Mouse (Mus musculus): ENCODE measurements around the gene Msrb2. TPM values are rescaled to one million over a fixed set of nuclear protein-coding genes. Genes with fewer than 3 reads are reported as not detected.

Gene Msrb2
- polyA plus RNA-seq, 1 experiment from 2014 or later, result 36.5 TPM

- no peak for ATAC-seq (ENCODE audit: low FRiP score, low TSS enrichment)
- no peaks in the 10 kb centered on the region for H3K27me3 ChIP-seq (ENCODE audit: insufficient read depth, low read length)
- H3K9ac ChIP-seq (replicated peaks; ENCODE audit: low read length), result no peak overlapping the region
- WGBS, result 88% methylated on average over 5 of the region's 5 CpGs
- H3K4me3 ChIP-seq (ENCODE audit: low read length), result no peak overlapping the region
- no peaks in the 10 kb centered on the region for H3K9me3 ChIP-seq (ENCODE audit: low read length)
- no peak overlapping the region for H3K4me2 ChIP-seq (replicated peaks; ENCODE audit: low read depth, low read length)
- H3K27ac ChIP-seq (ENCODE audit: low read length), result no peak overlapping the region
- 0 out of 2 replicates have a peak, but pooled peaks cover 3% of the 10 kb centered on the region for H3K4me1 ChIP-seq (ENCODE audit: insufficient read depth, low read length)
- H3K36me3 ChIP-seq (ENCODE audit: insufficient read depth, low read length), result 0 out of 2 replicates have a peak, but pooled peaks cover 7% of the 10 kb centered on the region
Measured at GRCm38 (mm10) chr2:19385772-19386171, 14.5 kb downstream of the Msrb2 start.

DNA sequence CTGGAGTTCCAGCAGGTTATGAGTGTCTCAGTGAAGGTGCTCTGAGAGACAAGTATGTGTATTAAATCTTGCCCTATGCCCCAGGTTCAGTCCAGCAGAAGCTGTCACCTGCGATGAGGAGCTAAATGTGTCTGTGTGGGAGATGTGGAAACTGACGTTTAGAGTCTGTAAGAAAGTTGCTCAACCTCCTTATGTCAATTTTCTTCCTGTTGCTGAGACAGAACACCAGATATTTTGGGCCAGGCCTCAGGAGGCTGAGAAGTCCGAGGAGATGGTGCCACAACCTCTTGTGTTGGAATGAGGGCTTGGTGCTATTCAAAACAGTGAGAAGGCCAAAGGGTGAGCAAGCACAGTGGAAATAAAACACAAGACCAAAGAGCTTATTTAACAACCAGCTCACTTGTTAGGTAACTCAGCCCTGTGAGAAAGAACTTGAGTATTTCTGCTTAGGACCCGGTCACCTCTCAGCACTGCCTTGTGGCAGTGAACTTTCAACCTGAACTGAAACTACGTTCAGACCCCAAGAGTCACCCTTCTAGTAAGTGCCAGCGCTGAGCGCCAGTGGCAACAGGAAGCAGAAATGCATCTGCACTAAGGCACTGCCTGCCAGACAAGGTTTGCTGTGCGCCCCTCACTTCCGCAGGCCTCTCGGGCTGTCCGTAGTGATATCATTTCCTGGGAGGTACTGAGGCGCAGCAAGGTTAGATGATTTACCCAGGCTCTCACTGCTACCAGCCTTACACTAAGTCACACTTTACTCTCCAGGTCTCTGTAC, 17.3 kb downstream of the Msrb2 start:
- Histone ChIP-seq H3K27me3 (ENCODE audit: insufficient read depth, low read length) (no peaks in the 10 kb centered on the region), H3K36me3 (ENCODE audit: insufficient read depth, low read length) (0 out of 2 replicates have a peak, but pooled peaks cover 7% of the 10 kb centered on the region), H3K9me3 (ENCODE audit: low read length) (no peaks in the 10 kb centered on the region), H3K27ac (ENCODE audit: low read length) (no peak overlapping the region), H3K9ac (replicated peaks; ENCODE audit: low read length) (no peak overlapping the region), H3K4me1 (ENCODE audit: insufficient read depth, low read length) (no peaks in the 10 kb centered on the region), H3K4me2 (replicated peaks; ENCODE audit: low read depth, low read length) (no peak overlapping the region), H3K4me3 (ENCODE audit: low read length) (no peak overlapping the region)
- ATAC-seq (ENCODE audit: low FRiP score, low TSS enrichment), result 0 out of 2 replicates have a peak, but pooled peaks have one; percentile 59
- 73% methylated on average over 12 of the region's 12 CpGs for WGBS

GRCm38 (mm10) chr2:19390411-19391143, 19.3 kb downstream of the Msrb2 start:
- H3K4me3 ChIP-seq (ENCODE audit: low read length), result no peak overlapping the region
- no peaks in the 10 kb centered on the region for H3K27me3 ChIP-seq (ENCODE audit: insufficient read depth, low read length)
- no peaks in the 10 kb centered on the region for H3K9me3 ChIP-seq (ENCODE audit: low read length)
- H3K4me2 ChIP-seq (replicated peaks; ENCODE audit: low read depth, low read length), result no peak overlapping the region
- no peak overlapping the region for H3K27ac ChIP-seq (ENCODE audit: low read length)
- H3K4me1 ChIP-seq (ENCODE audit: insufficient read depth, low read length), result no peaks in the 10 kb centered on the region
- WGBS, result 60% methylated on average over 7 of the region's 7 CpGs
- 0 out of 2 replicates have a peak, but pooled peaks cover 3% of the 10 kb centered on the region for H3K36me3 ChIP-seq (ENCODE audit: insufficient read depth, low read length)
- no peak overlapping the region for H3K9ac ChIP-seq (replicated peaks; ENCODE audit: low read length)
- no peak for ATAC-seq (ENCODE audit: low FRiP score, low TSS enrichment)

- no peaks in the 10 kb centered on the region for H3K9me3 ChIP-seq (ENCODE audit: low read length)
- no peak overlapping the region for H3K27ac ChIP-seq (ENCODE audit: low read length)
- H3K4me1 ChIP-seq (ENCODE audit: insufficient read depth, low read length), result no peaks in the 10 kb centered on the region
- no peak overlapping the region for H3K9ac ChIP-seq (replicated peaks; ENCODE audit: low read length)
- no peaks in the 10 kb centered on the region for H3K27me3 ChIP-seq (ENCODE audit: insufficient read depth, low read length)
- ATAC-seq (ENCODE audit: low FRiP score, low TSS enrichment), result no peak
- no peak overlapping the region for H3K4me2 ChIP-seq (replicated peaks; ENCODE audit: low read depth, low read length)
- no peak overlapping the region for H3K4me3 ChIP-seq (ENCODE audit: low read length)
- 30% methylated on average over 3 of the region's 3 CpGs for WGBS
- H3K36me3 ChIP-seq (ENCODE audit: insufficient read depth, low read length), result 0 out of 2 replicates have a peak, but pooled peaks cover 3% of the 10 kb centered on the region
Measured at GRCm38 (mm10) chr2:19391649-19392048, 20.4 kb downstream of the Msrb2 start.

DNA sequence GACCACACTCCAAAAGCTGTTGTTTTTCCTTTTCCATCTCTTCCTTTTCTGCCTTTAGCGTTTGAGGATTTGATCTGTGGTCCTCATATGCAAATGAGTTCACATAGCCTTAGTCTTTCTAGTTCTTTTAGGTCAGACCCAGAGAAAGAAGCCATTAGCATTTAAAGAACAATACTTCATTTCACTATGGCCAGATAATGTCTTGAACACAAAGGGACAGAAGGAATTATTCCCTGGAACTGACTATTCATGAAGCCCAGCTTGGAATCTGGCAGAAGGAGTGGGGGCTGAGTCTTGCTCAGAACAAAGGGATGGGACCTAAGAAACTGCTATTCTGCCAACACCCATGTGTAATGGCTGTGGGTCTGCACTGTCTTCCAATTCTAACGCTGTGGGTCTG, 21.6 kb downstream of the Msrb2 start:
- no peak for ATAC-seq (ENCODE audit: low FRiP score, low TSS enrichment)
- H3K4me1 ChIP-seq (ENCODE audit: insufficient read depth, low read length), result no peaks in the 10 kb centered on the region
- H3K9ac ChIP-seq (replicated peaks; ENCODE audit: low read length), result no peak overlapping the region
- no peaks in the 10 kb centered on the region for H3K9me3 ChIP-seq (ENCODE audit: low read length)
- H3K36me3 ChIP-seq (ENCODE audit: insufficient read depth, low read length), result 0 out of 2 replicates have a peak, but pooled peaks cover 3% of the 10 kb centered on the region
- H3K4me3 ChIP-seq (ENCODE audit: low read length), result no peak overlapping the region
- no peaks in the 10 kb centered on the region for H3K27me3 ChIP-seq (ENCODE audit: insufficient read depth, low read length)
- WGBS, result 42% methylated on average over 2 of the region's 2 CpGs
- no peak overlapping the region for H3K4me2 ChIP-seq (replicated peaks; ENCODE audit: low read depth, low read length)
- no peak overlapping the region for H3K27ac ChIP-seq (ENCODE audit: low read length)

GRCm38 (mm10) chr2:19405409-19405808, 34.2 kb downstream of the Msrb2 start:
- H3K4me3 ChIP-seq (ENCODE audit: low read length), result no peak overlapping the region
- H3K27ac ChIP-seq (ENCODE audit: low read length), result peak overlapping the region; percentile 63
- 72% methylated on average over 5 of the region's 5 CpGs for WGBS
- H3K27me3 ChIP-seq (ENCODE audit: insufficient read depth, low read length), result no peaks in the 10 kb centered on the region
- H3K4me1 ChIP-seq (ENCODE audit: insufficient read depth, low read length), result peaks cover 14% of the 10 kb centered on the region
- H3K36me3 ChIP-seq (ENCODE audit: insufficient read depth, low read length), result no peaks in the 10 kb centered on the region
- no peak for ATAC-seq (ENCODE audit: low FRiP score, low TSS enrichment)
- no peaks in the 10 kb centered on the region for H3K9me3 ChIP-seq (ENCODE audit: low read length)
- H3K9ac ChIP-seq (replicated peaks; ENCODE audit: low read length), result no peak overlapping the region
- no peak overlapping the region for H3K4me2 ChIP-seq (replicated peaks; ENCODE audit: low read depth, low read length)

DNA sequence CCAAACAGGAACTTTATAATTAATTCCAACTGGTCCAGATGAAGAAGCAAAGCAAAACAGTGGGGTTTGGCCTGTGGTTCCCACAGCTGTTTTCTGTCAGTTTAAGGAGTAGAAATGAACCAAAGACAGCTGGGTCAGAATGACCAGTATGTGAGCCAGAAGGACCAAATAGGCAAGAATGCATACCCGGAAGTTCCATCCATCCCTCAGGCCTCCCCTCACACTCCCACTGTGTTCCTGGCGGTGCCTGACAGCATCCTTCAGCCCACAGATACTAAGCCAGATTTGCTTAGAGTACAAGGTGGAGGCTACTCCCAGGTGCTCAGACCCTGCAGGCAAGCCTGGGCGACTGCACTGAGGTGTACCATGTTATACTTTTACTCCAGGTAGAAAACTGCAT, 35.3 kb downstream of the Msrb2 start:
- Histone ChIP-seq H3K9me3 (ENCODE audit: low read length) (0 out of 2 replicates have a peak, but pooled peaks cover 3% of the 10 kb centered on the region), H3K4me3 (ENCODE audit: low read length) (no peak overlapping the region), H3K4me2 (replicated peaks; ENCODE audit: low read depth, low read length) (no peak overlapping the region), H3K27ac (ENCODE audit: low read length) (peak overlapping the region; percentile 65), H3K36me3 (ENCODE audit: insufficient read depth, low read length) (no peaks in the 10 kb centered on the region), H3K27me3 (ENCODE audit: insufficient read depth, low read length) (no peaks in the 10 kb centered on the region), H3K9ac (replicated peaks; ENCODE audit: low read length) (no peak overlapping the region), H3K4me1 (ENCODE audit: insufficient read depth, low read length) (peaks cover 14% of the 10 kb centered on the region)
- ATAC-seq (ENCODE audit: low FRiP score, low TSS enrichment), result peak; percentile 90
- WGBS, result 20% methylated on average over 3 of the region's 3 CpGs

DNA sequence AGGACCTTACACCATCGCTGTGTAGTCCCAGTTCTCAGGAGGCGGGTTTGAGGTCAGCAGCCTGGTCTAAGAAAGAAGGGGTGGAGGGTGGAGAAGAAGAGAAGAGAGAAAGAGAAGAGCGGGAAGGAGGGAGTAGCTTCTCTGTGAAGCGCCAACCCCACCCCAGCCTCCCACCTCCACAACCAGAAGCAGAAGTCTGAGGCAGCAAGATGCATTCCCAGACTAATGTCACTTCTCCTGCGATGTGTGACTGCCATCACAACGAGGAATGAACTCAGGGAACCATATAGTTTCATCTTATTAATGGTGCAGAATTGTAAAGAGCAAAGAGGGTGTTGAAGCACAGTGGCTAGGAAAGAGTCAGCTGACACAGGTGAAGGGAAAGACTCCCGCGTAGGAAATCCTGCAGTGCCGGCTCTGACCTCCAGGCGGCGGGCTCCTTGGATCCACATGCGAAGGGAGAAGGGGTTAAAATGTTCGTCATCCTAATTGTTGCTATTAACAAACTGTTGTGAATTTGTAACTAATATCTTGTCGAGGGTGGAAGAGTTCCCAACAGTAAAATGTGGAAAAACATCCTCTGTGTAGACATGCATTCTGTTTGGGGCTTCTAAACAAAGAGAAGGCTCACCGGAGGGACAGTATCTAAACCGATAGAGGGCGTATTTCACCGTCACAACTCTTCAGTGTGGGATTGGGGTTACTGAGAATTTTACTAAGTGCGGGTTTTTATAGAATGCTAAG, 43.2 kb downstream of the Msrb2 start:
- no peak overlapping the region for H3K27ac ChIP-seq (ENCODE audit: low read length)
- peak; percentile 40; the same call in 1 of the 2 replicates for ATAC-seq (ENCODE audit: low FRiP score, low TSS enrichment)
- H3K27me3 ChIP-seq (ENCODE audit: insufficient read depth, low read length), result no peaks in the 10 kb centered on the region; the same call in 1 of the 2 replicates
- H3K36me3 ChIP-seq (ENCODE audit: insufficient read depth, low read length), result no peaks in the 10 kb centered on the region
- no peaks in the 10 kb centered on the region for H3K4me1 ChIP-seq (ENCODE audit: insufficient read depth, low read length)
- peak overlapping the region; percentile 19 for H3K4me3 ChIP-seq (ENCODE audit: low read length)
- 21% methylated on average over 19 of the region's 19 CpGs for WGBS
- peak overlapping the region; percentile 57 for H3K4me2 ChIP-seq (replicated peaks; ENCODE audit: low read depth, low read length)
- H3K9ac ChIP-seq (replicated peaks; ENCODE audit: low read length), result peak overlapping the region; percentile 24; the same call in 1 of the 2 replicates
- H3K9me3 ChIP-seq (ENCODE audit: low read length), result 0 out of 2 replicates have a peak, but pooled peaks cover 4% of the 10 kb centered on the region

GRCm38 (mm10) chr2:19415063-19415521, 43.9 kb downstream of the Msrb2 start:
- ATAC-seq (ENCODE audit: low FRiP score, low TSS enrichment), result peak; percentile 56; the same call in 1 of the 2 replicates
- H3K27me3 ChIP-seq (ENCODE audit: insufficient read depth, low read length), result no peaks in the 10 kb centered on the region; the same call in 1 of the 2 replicates
- no peaks in the 10 kb centered on the region for H3K36me3 ChIP-seq (ENCODE audit: insufficient read depth, low read length)
- H3K9me3 ChIP-seq (ENCODE audit: low read length), result 0 out of 2 replicates have a peak, but pooled peaks cover 4% of the 10 kb centered on the region
- no peaks in the 10 kb centered on the region for H3K4me1 ChIP-seq (ENCODE audit: insufficient read depth, low read length)
- peak overlapping the region; percentile 24; the same call in 1 of the 2 replicates for H3K9ac ChIP-seq (replicated peaks; ENCODE audit: low read length)
- 4% methylated on average over 6 of the region's 6 CpGs for WGBS
- H3K27ac ChIP-seq (ENCODE audit: low read length), result no peak overlapping the region
- peak overlapping the region; percentile 57 for H3K4me2 ChIP-seq (replicated peaks; ENCODE audit: low read depth, low read length)
- H3K4me3 ChIP-seq (ENCODE audit: low read length), result peak overlapping the region; percentile 19
